Mouse (Mus musculus) thymus, postnatal 14 days (tissue): Measurements from ENCODE around the gene Rbmxl2.

Experiments used
- DNase-seq: peaks from one replicate; pipeline ENCODE4 v3.0.0; 2021

Gene Rbmxl2

DNA sequence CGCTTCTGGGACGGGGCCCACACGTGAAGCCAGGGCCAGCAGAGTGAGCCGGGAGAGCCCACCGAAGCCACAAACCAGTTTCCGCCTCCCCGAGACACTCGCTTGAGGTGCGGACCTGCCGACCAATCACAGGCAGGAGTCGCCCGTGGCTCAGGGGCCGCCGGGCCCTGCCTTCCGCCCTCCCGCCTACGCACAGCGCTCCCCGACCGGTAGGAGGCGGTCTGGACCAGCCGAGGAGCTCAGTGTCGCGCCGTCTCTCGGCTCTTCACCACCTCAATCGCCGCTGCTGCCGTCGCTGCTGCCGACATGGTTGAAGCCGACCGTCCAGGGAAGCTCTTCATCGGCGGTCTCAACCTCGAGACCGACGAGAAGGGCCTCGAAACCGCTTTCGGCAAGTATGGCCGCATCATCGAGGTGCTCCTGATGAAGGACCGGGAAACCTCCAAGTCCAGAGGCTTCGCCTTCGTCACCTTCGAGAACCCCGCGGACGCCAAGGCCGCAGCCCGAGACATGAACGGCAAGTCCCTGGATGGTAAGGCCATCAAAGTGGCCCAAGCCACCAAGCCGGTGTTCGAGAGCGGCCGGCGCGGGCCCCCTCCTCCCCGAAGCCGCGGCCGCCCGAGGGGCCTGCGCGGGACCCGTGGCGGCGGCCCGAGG, at the start of gene Rbmxl2:
Rbmxl2 (plus strand) TSS at position 242 of the 657 bp plus-strand sequence.
- no peak for DNase-seq

DNA sequence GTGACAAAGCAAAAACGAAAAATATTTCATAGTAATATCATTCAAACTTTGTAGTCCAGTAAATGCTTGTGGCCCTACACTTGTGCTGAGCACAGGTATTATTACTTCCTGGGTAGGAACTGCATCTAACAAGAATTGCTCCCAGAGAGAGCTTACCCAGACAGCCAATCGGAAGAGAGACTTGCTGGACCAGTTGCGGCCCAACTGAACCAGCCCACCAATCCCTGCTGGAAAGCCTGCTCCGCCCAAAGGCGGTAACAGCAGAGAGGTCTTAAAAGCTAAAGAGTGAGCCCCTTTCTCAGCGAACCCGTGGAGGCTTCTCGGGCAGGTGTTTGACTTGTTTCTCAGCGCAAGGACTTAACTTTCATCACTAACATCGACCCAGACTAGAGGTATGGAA, 42.6 kb upstream of the Rbmxl2 start, which contains the start of gene Nlrp14:
Nlrp14 (plus strand) TSS at position 301 of the 400 bp plus-strand sequence.
- DNase-seq, result no peak

DNA sequence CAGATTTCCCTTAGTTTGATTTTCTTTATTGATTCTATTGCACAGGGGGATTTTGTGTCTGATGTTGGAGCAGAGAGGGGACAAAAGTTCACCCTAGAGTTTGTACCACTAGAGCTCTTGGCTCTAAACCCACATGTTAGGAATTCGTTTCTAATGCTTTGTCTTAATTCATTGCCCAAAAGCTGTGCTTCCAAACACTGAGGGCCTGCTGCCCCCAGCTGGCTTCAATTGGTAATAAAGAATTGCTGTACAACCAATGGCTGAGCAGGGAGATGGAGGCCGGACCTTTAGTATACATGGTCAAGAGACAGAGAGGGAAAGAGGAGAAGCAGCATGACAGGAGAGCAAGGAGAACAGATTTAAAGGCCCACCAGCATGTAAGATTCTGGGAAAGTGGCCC, 28.8 kb upstream of the Rbmxl2 start:
- DNase-seq, result no peak

DNA sequence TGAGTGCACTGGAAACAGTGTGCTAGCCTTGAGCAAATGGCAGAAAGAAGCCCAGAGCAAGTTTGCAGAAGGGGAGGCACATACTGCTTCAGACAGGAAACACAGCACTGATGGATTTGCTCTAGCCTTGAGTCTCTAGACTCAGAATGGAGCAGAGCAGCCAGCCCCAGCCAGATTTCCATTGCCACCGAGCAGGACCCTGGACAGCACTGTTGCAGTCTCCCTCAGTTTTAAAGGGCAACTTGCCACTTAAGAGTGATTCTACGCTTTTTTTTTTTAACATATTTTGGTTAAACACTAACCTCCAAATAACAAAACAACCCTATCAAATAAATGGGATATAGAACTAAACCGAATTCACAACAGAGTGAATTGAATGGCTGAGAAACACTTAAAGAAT, 7.4 kb upstream of the Rbmxl2 start:
- DNase-seq, result no peak

DNA sequence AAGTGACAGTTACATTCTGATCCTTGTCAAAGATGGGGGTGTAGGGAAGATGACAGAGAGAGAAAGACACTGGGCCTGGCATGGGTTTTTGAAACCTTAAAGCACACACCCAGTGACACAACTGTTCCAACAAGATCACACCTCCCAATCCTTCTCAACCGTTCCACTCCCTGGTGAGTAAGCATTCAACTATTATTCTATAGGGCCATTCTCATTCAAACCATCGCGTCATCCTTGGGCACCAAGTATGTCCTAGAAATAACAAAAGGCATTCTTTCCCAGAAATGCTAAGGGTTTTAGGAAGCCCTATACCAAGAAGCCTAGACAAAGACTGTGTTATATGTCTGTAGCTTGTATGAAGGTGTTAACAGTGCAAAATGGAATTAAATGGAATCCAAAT, 1.4 kb upstream of the Rbmxl2 start:
- no peak for DNase-seq

DNA sequence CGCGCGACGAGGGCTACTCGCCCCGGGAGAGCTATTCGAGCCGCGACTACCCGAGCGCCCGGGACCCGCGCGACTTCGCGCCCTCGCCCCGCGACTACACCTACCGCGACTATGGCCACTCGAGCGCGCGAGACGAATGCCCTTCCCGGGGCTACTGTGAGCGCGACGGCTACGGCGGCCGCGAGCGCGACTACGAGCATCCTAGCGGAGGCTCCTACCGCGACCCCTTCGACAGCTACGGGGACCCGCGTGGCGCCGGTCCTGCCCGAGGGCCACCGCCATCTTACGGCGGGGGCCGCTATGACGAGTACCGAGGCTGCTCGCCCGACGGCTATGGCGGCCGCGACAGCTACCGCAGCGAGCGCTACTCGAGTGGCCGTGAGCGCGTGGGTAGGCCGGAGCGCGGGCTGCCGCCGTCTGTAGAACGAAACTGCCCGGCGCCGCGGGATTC, 906 bp downstream of the Rbmxl2 start:
- no peak for DNase-seq

DNA sequence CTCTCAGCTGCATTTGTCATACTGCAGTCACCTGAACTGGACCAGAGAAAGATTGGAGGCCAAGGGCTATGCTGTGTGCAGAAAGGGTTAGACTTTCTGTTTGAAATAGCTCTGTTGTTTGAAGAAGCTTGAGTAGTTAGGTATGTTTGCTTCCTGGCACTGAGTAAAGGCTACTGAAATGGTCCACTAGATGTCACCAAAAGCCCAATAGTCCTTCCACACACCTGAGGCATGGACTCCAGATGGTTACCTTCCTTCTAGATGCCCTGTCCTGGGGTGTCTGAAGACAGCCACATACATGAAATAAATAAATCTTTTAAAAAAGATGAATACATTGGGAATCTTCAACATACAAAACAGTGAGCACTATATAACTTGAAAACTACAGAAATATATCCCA, 6.5 kb downstream of the Rbmxl2 start:
- no peak for DNase-seq

DNA sequence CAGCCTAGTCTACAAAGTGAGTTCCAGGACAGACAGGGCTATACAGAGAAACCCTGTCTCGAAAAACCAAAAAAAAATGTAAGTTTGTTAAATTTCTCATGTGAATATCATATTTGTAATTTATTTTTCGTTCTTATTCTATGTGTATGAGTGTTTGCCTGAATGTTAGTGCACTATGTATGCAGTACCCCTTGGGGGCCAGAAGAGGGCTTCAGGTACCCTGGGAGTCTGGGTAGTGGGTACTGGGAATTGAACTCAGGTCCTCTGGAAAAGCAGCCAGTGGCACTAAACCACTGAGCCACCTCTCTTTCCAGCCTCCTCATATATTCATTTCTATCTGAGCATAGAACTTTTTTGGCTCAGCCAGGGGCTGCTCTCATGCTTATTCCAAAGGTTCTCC, 7.6 kb downstream of the Rbmxl2 start:
- no peak for DNase-seq

DNA sequence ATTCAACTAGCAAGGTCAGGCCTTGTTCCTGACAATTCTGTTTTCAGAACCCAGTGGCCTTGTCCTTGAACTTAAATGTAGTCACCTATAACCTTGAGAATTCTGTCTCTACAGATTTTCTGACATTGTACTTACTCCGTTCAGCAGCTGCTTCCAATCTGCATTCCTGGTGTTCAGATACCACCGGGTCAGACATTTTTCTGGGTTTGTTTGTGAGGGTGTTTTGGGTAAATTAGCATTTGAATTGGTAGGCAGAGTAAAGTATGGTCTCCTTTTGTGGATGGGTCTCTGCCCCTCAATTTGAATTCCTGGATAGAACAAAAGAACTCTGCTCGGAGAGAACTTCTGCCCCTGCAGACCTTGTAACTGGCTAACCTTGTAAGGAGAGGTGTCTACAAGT, 27.6 kb downstream of the Rbmxl2 start:
- no peak for DNase-seq

DNA sequence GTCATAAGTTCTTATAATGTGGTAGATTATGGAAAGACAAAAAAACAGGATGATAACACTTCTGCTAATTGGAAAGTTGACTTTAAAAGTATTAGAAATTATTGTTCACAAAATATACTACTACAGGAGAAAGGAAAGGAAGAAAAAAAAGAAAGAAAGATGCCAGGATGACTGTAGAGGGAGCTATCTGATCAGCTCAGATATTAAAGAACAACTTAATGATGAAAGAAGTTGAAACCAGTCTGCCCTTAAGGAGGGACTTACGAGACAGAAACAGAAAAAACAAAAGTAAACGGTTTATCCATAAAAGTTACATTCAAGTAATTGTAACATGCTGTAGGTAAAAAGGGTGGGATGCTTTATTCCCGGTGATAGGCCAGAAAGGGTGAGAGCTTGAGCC, 28.3 kb downstream of the Rbmxl2 start:
- DNase-seq, result no peak

DNA sequence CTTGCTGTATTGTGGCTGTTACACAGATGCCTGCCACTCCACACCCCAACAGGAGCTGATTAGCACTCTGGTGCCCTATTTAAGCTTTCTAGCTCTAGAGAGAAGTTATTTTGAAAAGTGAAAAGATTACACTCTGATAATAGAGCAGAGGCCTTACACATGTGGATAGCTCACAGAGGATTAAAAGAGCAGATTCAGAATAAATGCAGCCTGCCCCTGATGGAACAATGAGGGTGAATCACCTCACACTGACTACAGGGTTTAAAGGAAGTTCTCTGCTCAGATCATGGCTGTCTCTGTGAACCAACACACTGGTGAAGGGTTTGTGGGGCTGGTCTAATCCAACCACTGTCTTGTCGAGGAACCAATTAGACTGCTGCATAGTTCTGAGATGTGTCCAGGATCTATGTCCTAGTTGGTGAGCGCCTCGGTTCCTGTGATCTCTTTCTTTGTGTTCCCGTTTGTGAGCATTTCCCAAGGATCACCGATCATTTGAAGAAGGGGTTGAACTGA, 32.2 kb downstream of the Rbmxl2 start:
- DNase-seq, result no peak

DNA sequence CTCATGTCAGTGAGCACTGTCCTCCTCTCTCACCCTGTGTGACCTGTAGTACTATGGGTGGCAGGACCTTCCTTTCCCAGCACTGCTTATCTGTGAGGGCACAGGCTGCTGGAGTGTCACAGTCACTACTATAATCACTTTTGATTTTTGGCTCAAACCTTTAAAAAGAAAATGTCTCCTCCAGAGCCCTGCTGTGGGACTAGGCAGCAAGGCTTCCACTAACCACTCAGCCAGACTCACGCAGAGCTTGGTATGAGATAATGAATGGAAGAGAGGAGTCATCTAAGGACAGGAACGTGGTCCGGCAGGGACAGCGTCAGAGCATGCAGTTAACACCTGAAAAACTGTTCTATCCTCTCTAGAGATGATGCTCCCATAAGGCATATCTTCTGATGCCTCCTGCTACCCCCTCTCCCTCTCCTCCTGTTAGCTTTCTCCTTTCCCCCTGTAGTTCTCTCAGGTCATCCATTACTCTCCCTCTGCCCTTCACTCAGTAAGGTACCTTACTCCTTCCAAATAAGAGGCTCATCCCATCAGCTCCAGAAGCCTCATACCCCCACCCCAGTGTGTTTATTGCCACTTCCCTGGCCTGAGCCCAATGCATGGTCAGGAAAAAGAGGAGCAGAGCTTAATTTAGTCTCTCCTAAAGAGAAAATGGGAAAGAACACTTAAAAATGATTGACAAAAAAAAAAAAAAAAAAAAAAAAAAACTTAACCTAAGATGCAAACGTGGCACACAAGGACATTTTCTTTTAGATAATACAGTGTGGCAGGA, 41.2 kb downstream of the Rbmxl2 start:
- no peak for DNase-seq

DNA sequence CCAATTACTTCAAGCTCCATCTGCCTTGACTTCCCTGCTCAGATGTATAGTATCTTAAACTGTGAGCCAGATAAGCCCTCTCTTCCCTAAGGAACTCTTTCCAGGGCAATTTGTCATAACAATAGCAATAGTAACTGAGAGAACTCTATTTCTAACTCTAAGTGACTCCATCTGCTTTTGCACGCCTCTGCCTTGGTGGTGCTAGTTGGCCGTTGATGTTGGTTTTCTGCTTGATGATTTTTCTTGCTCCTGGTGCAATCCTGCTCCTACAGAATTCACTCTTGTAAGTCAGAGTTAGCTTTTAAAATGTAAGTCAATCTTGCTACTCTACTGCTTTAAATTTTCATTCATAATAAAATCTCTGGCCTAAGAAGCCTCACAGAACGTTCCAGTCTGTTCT, 44.1 kb downstream of the Rbmxl2 start:
- no peak for DNase-seq

DNA sequence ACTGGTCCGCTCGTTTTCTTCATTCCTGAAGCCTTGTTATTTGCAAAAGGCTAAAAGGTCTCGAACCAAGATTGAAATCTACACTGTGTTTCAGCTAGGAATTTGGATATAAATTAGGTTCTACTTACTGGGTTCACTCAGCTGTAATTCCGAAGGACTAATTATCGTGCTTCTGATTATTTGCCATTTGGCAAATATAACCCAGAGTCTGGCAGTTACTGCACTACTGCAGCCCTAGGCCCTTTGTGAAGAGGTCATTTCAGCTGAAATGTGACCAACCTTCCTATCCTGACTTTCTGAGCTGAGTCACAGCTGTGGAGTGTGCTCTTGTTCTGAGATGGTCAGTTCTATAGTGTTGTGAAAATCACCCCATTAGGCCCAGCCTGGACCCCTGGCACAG, 50.7 kb downstream of the Rbmxl2 start:
- DNase-seq, result no peak
